Mouse (Mus musculus) c-Kit-positive CD71-negative TER-119-negative erythroid progenitor cells, embryonic 14.5 days (primary cell): ENCODE measurements around the gene Map3k20.
A peak's percentile ranks its signal among the peaks of the same experiment; 100 is the strongest.

Experiments
- DNase-seq: peaks from one replicate; pipeline ENCODE4 v3.0.0-alpha.2; 2013; ENCODE audit warnings: low read depth

Map3k20 gene

GRCm38 (mm10) chr2:72285256-72285887, at the start of gene Map3k20:
Gene Map3k20 (plus strand): TSS chr2:72285637.
- peak; percentile 50 for DNase-seq

- no peak for DNase-seq
These were observed 47.0 kb upstream of the Map3k20 start for GRCm38 (mm10) chr2:72238421-72238820.

- no peak for DNase-seq
These were observed 46.5 kb upstream of the Map3k20 start for GRCm38 (mm10) chr2:72238925-72239324.

- no peak for DNase-seq
These were observed 46.0 kb upstream of the Map3k20 start for GRCm38 (mm10) chr2:72239456-72239855.

GRCm38 (mm10) chr2:72239993-72240392, 45.4 kb upstream of the Map3k20 start:
- DNase-seq: no peak

GRCm38 (mm10) chr2:72240691-72241090, 44.7 kb upstream of the Map3k20 start:
- DNase-seq: no peak

- DNase-seq: no peak
These were observed 43.5 kb upstream of the Map3k20 start for GRCm38 (mm10) chr2:72241714-72242472.

GRCm38 (mm10) chr2:72242910-72243675, 42.3 kb upstream of the Map3k20 start:
- no peak for DNase-seq

- DNase-seq: no peak
These were observed 39.8 kb upstream of the Map3k20 start for GRCm38 (mm10) chr2:72245631-72246030.

GRCm38 (mm10) chr2:72246376-72246775, 39.1 kb upstream of the Map3k20 start:
- DNase-seq: no peak

GRCm38 (mm10) chr2:72247819-72248218, 37.6 kb upstream of the Map3k20 start:
- DNase-seq: no peak

- DNase-seq: no peak
These were observed 32.6 kb upstream of the Map3k20 start for GRCm38 (mm10) chr2:72252510-72253505.

- DNase-seq: no peak
These were observed 31.6 kb upstream of the Map3k20 start for GRCm38 (mm10) chr2:72253882-72254281.

GRCm38 (mm10) chr2:72254813-72255582, 30.4 kb upstream of the Map3k20 start:
- no peak for DNase-seq

GRCm38 (mm10) chr2:72260704-72261103, 24.7 kb upstream of the Map3k20 start:
- peak; percentile 9 for DNase-seq

GRCm38 (mm10) chr2:72262814-72263480, 22.5 kb upstream of the Map3k20 start:
- DNase-seq: no peak

GRCm38 (mm10) chr2:72267390-72267789, 18.0 kb upstream of the Map3k20 start:
- no peak for DNase-seq

- DNase-seq: no peak
These were observed 15.6 kb upstream of the Map3k20 start for GRCm38 (mm10) chr2:72269651-72270341.

- DNase-seq: no peak
These were observed 7.1 kb upstream of the Map3k20 start for GRCm38 (mm10) chr2:72278247-72278873.
